Mouse (Mus musculus) ovary, postnatal 10 days (tissue): Measurements from ENCODE around the gene Cwh43.

ENCODE experiments used
- DNase-seq: peaks from one replicate; pipeline ENCODE4 v3.0.0; 2022; ENCODE audit warnings: low spot score

Cwh43 gene

GRCm38 (mm10) chr5:73405981-73406722 is at the start of gene Cwh43:
TSS of gene Cwh43 (plus strand) at chr5:73406075.
- DNase-seq = no peak

GRCm38 (mm10) chr5:73359134-73359751 is 46.6 kb upstream of the Cwh43 start:
- DNase-seq = no peak

- no peak for DNase-seq
These were observed 46.1 kb upstream of the Cwh43 start for GRCm38 (mm10) chr5:73359752-73360141.

- no peak for DNase-seq
These were observed 45.6 kb upstream of the Cwh43 start for GRCm38 (mm10) chr5:73360240-73360639.

- DNase-seq = no peak
These were observed 43.5 kb upstream of the Cwh43 start for GRCm38 (mm10) chr5:73362338-73362737.

- DNase-seq = no peak
These were observed 43.1 kb upstream of the Cwh43 start for GRCm38 (mm10) chr5:73362791-73363190.

GRCm38 (mm10) chr5:73364107-73364864 is 41.6 kb upstream of the Cwh43 start:
- no peak for DNase-seq

GRCm38 (mm10) chr5:73367906-73368305 is 38.0 kb upstream of the Cwh43 start:
- DNase-seq = no peak

GRCm38 (mm10) chr5:73368845-73369447 is 36.9 kb upstream of the Cwh43 start:
- DNase-seq = no peak

GRCm38 (mm10) chr5:73369731-73370130 is 36.1 kb upstream of the Cwh43 start:
- no peak for DNase-seq

- no peak for DNase-seq
These were observed 33.3 kb upstream of the Cwh43 start for GRCm38 (mm10) chr5:73372601-73373000.

- no peak for DNase-seq
These were observed 32.7 kb upstream of the Cwh43 start for GRCm38 (mm10) chr5:73373184-73373583.

GRCm38 (mm10) chr5:73376041-73376440 is 29.8 kb upstream of the Cwh43 start:
- no peak for DNase-seq

GRCm38 (mm10) chr5:73376491-73376890 is 29.4 kb upstream of the Cwh43 start:
- DNase-seq = no peak

GRCm38 (mm10) chr5:73379908-73380307 is 26.0 kb upstream of the Cwh43 start:
- DNase-seq = peak; percentile 82

GRCm38 (mm10) chr5:73380829-73381228 is 25.0 kb upstream of the Cwh43 start:
- no peak for DNase-seq

GRCm38 (mm10) chr5:73381510-73381909 is 24.4 kb upstream of the Cwh43 start:
- DNase-seq = no peak

- DNase-seq = no peak
These were observed 23.8 kb upstream of the Cwh43 start for GRCm38 (mm10) chr5:73381976-73382540.

GRCm38 (mm10) chr5:73382737-73383646 is 22.9 kb upstream of the Cwh43 start:
- no peak for DNase-seq

GRCm38 (mm10) chr5:73383647-73383970 is 22.3 kb upstream of the Cwh43 start:
- DNase-seq = no peak

- no peak for DNase-seq
These were observed 12.8 kb upstream of the Cwh43 start for GRCm38 (mm10) chr5:73393041-73393440.
